Mouse (Mus musculus): ENCODE measurements around the gene Pdlim4. TPM values are rescaled to one million over a fixed set of nuclear protein-coding genes. Genes with fewer than 3 reads are reported as not detected.

The Pdlim4 gene
- total and polyA plus RNA-seq, 2 experiments from 2014 or later = 30.9 to 47.9 TPM

DNA sequence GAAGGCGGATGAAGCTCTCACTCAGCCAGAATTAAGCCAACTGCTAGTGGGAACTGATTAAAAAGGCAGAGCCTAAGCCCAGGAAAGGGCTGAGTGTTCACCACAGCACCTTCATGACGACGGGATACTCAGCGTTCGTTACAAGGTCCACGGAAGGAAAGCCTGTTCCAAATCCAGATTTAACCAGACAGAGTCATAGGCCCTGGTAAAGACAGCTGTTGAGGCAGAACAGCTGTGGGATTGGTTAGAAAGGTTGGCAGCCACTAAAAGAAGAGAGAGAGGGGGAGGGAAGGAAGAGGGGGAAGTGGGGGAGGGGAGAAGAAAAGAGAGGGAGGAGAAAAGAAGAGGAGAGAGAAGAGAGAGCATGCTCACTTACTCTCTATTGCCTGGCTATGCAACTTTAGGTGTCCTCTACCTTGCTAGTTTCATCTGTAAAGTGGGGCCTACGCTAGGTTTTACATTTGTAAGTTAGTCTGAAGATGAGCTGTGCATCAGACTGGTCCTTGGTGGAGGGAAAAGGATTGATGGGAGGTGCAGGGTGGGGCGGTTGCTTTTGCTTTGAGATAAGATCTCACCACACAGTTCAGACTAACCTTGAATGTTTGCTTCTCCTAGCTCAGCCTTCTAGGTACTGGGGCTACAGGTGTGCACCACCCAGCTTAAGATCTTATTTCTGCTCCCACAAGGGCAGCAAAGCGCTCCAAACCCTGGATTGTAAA, 5.9 kb downstream of the Pdlim4 start:
- Histone ChIP-seq H3K4me3 (ENCODE audit: low read depth, low read length) (no peak overlapping the region), H3K4me2 (ENCODE audit: low read depth) (no peak overlapping the region), H3K4me1 (ENCODE audit: insufficient read depth) (peaks cover 17% of the 10 kb centered on the region), H3K36me3 (ENCODE audit: insufficient read depth) (no peaks in the 10 kb centered on the region), H3K9me3 (ENCODE audit: low read length) (no peaks in the 10 kb centered on the region), H3K27ac (ENCODE audit: low read depth, low read length) (no peak overlapping the region), H3K9ac (no peak overlapping the region), H3K27me3 (ENCODE audit: insufficient read depth, low read length) (no peaks in the 10 kb centered on the region)
- no peak for TF ChIP-seq CTCF (IDR thresholded peaks at IDR 0.05; ENCODE audit: low read depth)
- 52% methylated on average over 9 of the region's 9 CpGs for WGBS
- ATAC-seq = no peak
- no peak for DNase-seq

DNA sequence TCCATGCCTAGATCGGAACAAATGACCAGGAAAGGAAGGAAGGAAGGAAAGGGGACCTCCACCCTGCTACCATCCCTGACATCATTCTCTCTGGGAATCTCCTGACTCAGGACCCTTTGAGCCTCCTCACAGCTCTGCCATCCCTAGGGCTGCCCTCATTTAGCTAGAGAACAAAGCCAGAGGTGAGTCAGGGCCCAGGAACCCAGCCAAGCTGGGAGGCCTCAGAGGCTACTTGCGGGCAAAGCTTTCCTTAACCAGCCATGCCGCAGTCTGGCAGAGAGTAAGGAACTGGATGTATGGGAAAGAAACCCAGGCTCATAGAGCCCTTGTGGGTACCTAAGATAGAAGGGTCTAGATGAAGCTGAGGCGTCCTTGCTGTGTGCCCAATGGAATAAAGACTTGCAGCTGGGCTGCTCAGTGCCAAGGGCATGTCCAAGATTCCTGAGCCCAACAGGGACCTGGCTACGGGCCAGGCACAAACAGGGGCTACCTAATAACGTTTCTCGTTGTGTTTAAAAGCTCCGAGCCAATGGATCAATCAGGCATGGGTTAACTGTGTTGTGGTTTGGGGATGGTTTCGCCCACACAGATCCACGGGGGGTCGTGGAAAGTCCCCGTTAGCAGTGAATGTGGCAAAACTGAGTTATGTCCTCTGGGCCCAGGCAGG, 6.6 kb downstream of the Pdlim4 start:
- Histone ChIP-seq H3K9me3 (ENCODE audit: low read length) (no peaks in the 10 kb centered on the region), H3K27ac (ENCODE audit: low read depth, low read length) (0 out of 2 replicates have a peak overlapping the region, but pooled peaks have one; percentile 29), H3K4me1 (ENCODE audit: insufficient read depth) (peaks cover 17% of the 10 kb centered on the region), H3K4me3 (ENCODE audit: low read depth, low read length) (no peak overlapping the region), H3K36me3 (ENCODE audit: insufficient read depth) (no peaks in the 10 kb centered on the region), H3K9ac (no peak overlapping the region), H3K4me2 (ENCODE audit: low read depth) (no peak overlapping the region), H3K27me3 (ENCODE audit: insufficient read depth, low read length) (no peaks in the 10 kb centered on the region)
- DNase-seq (peak; percentile 35), ATAC-seq (no peak)
- TF ChIP-seq CTCF (IDR thresholded peaks at IDR 0.05; ENCODE audit: low read depth) = no peak
- 40% methylated on average over 12 of the region's 12 CpGs for WGBS

DNA sequence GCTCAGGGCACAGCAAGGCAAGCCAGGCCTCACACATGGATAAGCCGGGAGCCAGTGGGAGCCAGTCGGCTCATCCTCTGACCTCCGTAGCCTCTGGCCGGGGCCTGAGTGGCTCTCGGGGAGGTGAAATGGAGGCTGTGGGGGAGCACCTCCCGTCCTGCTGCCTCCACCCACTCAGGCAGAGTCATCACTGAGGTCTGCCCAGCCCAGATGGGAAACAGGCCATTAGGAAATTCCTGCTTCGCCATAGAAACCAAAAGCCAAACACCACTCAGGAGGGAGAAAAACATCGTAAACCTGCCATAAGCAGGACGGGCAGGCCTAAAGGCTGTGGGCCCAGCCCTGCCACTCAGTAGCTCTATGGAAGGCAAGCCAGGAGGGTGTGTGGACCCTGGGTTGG, 8.5 kb downstream of the Pdlim4 start:
- Histone ChIP-seq H3K4me3 (ENCODE audit: low read depth, low read length) (no peak overlapping the region), H3K27ac (ENCODE audit: low read depth, low read length) (no peak overlapping the region; the same call in 1 of the 2 replicates), H3K36me3 (ENCODE audit: insufficient read depth) (no peaks in the 10 kb centered on the region), H3K27me3 (ENCODE audit: insufficient read depth, low read length) (no peaks in the 10 kb centered on the region), H3K4me2 (ENCODE audit: low read depth) (no peak overlapping the region), H3K4me1 (ENCODE audit: insufficient read depth) (peaks cover 17% of the 10 kb centered on the region), H3K9ac (no peak overlapping the region), H3K9me3 (ENCODE audit: low read length) (no peaks in the 10 kb centered on the region)
- DNase-seq (no peak), ATAC-seq (no peak)
- no peak for TF ChIP-seq CTCF (IDR thresholded peaks at IDR 0.05; ENCODE audit: low read depth)
- WGBS = 53% methylated on average over 9 of the region's 9 CpGs

- peaks cover 17% of the 10 kb centered on the region for H3K4me1 ChIP-seq (ENCODE audit: insufficient read depth)
- H3K27ac ChIP-seq (ENCODE audit: low read depth, low read length) = peak overlapping the region; percentile 86
- H3K36me3 ChIP-seq (ENCODE audit: insufficient read depth) = no peaks in the 10 kb centered on the region
- WGBS = 54% methylated on average over 1 of the region's 1 CpGs
- H3K4me2 ChIP-seq (ENCODE audit: low read depth) = no peak overlapping the region
- no peak for TF ChIP-seq CTCF (IDR thresholded peaks at IDR 0.05; ENCODE audit: low read depth)
- H3K4me3 ChIP-seq (ENCODE audit: low read depth, low read length) = no peak overlapping the region
- peak overlapping the region; percentile 14; the same call in 1 of the 2 replicates for H3K9ac ChIP-seq
- no peaks in the 10 kb centered on the region for H3K27me3 ChIP-seq (ENCODE audit: insufficient read depth, low read length)
- no peak for ATAC-seq
- no peak for DNase-seq
- no peaks in the 10 kb centered on the region for H3K9me3 ChIP-seq (ENCODE audit: low read length)
Measured at GRCm38 (mm10) chr11:54059526-54059925, 9.3 kb downstream of the Pdlim4 start.

DNA sequence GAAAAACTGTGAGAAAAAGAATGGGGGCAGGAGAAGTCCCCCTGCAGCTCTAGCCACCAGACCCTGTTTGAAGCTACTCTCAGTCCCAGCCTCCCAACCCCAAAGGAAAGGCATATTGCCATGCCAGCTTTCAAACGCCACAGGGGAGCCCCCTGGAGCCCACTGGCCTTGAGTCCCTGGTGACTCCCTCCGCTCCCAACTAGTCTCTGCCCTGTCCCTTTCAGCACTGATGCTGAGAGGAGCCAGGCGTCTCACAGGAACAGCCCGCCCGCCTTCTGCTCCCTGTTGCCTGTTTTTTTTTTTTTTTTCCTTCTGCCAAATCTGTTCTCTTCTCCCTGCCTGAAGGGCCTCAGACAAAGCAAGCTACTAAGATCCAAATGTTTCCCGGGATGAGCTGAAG, 10.2 kb downstream of the Pdlim4 start:
- H3K4me1 ChIP-seq (ENCODE audit: insufficient read depth) = peaks cover 17% of the 10 kb centered on the region
- H3K4me2 ChIP-seq (ENCODE audit: low read depth) = no peak overlapping the region
- 0 out of 2 replicates have a peak overlapping the region, but pooled peaks have one; percentile 14 for H3K9ac ChIP-seq
- H3K36me3 ChIP-seq (ENCODE audit: insufficient read depth) = no peaks in the 10 kb centered on the region
- TF ChIP-seq CTCF (IDR thresholded peaks at IDR 0.05; ENCODE audit: low read depth) = no peak
- no peak overlapping the region for H3K4me3 ChIP-seq (ENCODE audit: low read depth, low read length)
- peak overlapping the region; percentile 86 for H3K27ac ChIP-seq (ENCODE audit: low read depth, low read length)
- ATAC-seq (peak; percentile 85), DNase-seq (peak; percentile 76)
- 10% methylated on average over 6 of the region's 6 CpGs for WGBS
- no peaks in the 10 kb centered on the region for H3K27me3 ChIP-seq (ENCODE audit: insufficient read depth, low read length)
- H3K9me3 ChIP-seq (ENCODE audit: low read length) = no peaks in the 10 kb centered on the region

DNA sequence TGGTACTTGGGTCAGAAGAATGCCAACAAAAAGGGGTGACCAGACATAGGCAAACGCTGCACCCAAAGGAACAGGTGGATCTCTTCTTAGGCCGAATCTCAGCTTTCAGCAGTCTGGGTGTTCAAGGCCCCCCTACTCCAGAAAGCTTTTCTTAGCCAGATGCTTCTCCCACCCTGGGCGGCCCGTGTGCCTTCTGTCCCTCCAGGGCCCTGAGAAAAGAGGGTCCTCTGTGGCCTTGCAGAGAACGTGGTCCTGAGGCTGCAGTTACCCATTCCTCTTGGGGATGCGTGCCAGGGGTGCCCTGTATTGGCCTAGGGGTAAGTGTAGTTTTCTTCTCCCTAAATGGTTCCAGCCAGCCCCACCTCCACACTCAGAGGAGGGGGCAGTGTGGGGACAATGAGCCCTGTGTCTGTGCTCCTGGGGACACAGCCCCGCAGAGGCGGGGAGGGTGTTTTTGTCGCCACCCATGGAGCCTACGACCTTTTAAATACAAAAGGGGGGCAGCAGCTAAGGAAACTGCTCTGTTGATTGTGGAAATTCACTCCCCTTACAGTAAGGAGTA, 10.7 kb downstream of the Pdlim4 start:
- Histone ChIP-seq H3K27me3 (ENCODE audit: insufficient read depth, low read length) (no peaks in the 10 kb centered on the region), H3K9me3 (ENCODE audit: low read length) (no peaks in the 10 kb centered on the region), H3K36me3 (ENCODE audit: insufficient read depth) (no peaks in the 10 kb centered on the region), H3K4me1 (ENCODE audit: insufficient read depth) (peaks cover 17% of the 10 kb centered on the region), H3K4me2 (ENCODE audit: low read depth) (no peak overlapping the region), H3K9ac (no peak overlapping the region), H3K4me3 (ENCODE audit: low read depth, low read length) (no peak overlapping the region), H3K27ac (ENCODE audit: low read depth, low read length) (peak overlapping the region; percentile 86)
- DNase-seq (no peak), ATAC-seq (peak; percentile 75)
- no peak for TF ChIP-seq CTCF (IDR thresholded peaks at IDR 0.05; ENCODE audit: low read depth)
- WGBS = 24% methylated on average over 10 of the region's 10 CpGs

- ATAC-seq = no peak
Measured at GRCm38 (mm10) chr11:54057428-54057827, 11.4 kb downstream of the Pdlim4 start.

More at GRCm38 (mm10) chr11:54057428-54057827, 11.4 kb downstream of the Pdlim4 start:
- H3K4me1 ChIP-seq (ENCODE audit: insufficient read depth) = peaks cover 17% of the 10 kb centered on the region
- no peaks in the 10 kb centered on the region for H3K36me3 ChIP-seq (ENCODE audit: insufficient read depth)
- H3K27ac ChIP-seq (ENCODE audit: low read depth, low read length) = no peak overlapping the region
- H3K4me2 ChIP-seq (ENCODE audit: low read depth) = no peak overlapping the region
- H3K4me3 ChIP-seq (ENCODE audit: low read depth, low read length) = no peak overlapping the region
- 32% methylated on average over 2 of the region's 2 CpGs for WGBS
- H3K27me3 ChIP-seq (ENCODE audit: insufficient read depth, low read length) = no peaks in the 10 kb centered on the region
- no peak for TF ChIP-seq CTCF (IDR thresholded peaks at IDR 0.05; ENCODE audit: low read depth)
- H3K9ac ChIP-seq = no peak overlapping the region
- no peak for DNase-seq
- H3K9me3 ChIP-seq (ENCODE audit: low read length) = no peaks in the 10 kb centered on the region

Data from forebrain, postnatal 0 days (tissue).